Mouse (Mus musculus) v-Abl transformed pro-B cells (cell line): Measurements from ENCODE around the gene Pld5.
"Not testable (repeated sequence)": the region's sequence is repeated elsewhere in the genome, so short reads cannot be mapped to it uniquely, and the experiment has no call there.

Source experiments
- in situ Hi-C, 2 experiments: fragments of 400-800 bp; cut with MboI; formaldehyde crosslinking; loops; one replicate each; pipeline ENCODE4 v1.15.1; 2025; ENCODE audit not compliant: unreplicated experiment in 2 of 2

The Pld5 gene

GRCm38 (mm10) chr1:175979014-175979413, 296.1 kb downstream of the Pld5 start, which contains the start of gene Rbm8a2:
TSS of gene Rbm8a2 (minus strand) at chr1:175979114.
- in situ Hi-C loops, result not testable (repeated sequence)

DNA sequence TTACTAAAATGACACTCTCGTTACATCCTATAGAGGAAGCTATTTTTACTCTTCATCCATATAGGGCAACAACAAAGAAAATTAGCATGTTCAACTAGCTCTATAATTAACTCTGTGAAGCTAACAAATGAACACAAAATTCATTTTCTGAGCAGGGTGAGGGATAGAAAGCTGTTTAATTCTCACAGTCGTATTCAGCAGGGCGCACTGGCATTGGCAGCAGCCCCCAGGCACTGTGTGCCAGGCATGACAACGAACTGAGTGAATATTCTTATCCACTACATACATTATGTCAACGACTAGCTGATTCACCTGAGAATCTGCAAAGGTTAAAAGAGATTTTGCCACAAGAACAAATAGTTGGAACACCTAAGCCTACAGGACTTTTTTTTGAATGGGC, 304.4 kb downstream of the Pld5 start:
- in situ Hi-C loops, result no loop called here

GRCm38 (mm10) chr1:175967004-175967745, 307.9 kb downstream of the Pld5 start:
- in situ Hi-C loops, result no loop called here

DNA sequence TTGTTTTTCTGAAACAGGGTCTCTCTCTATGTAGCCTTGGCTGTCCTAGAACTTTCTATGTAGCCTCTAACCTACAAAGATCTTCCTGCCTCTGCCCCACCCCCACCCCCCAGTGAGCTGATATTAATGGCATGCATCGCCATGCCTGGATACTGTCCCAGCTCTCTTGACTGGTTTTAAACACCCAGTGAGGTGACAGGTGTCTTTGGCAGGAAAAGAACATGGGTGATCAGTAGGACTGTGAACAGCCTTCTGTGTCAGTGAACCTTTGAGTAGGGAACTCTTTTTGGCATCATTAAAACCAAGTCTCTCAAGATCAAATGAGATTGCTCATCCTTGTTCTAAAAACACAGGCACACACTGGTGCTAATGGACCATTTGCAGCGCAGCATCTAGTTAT, 313.3 kb downstream of the Pld5 start:
- in situ Hi-C loops, result no loop called here

- in situ Hi-C loops, result loop anchor here in 1 of 2 experiments (10.0 kb wide), 1 partner anchor 724 kb away; no protein-coding TSS in a partner anchor
Measured at GRCm38 (mm10) chr1:175950851-175951250, 324.3 kb downstream of the Pld5 start.

DNA sequence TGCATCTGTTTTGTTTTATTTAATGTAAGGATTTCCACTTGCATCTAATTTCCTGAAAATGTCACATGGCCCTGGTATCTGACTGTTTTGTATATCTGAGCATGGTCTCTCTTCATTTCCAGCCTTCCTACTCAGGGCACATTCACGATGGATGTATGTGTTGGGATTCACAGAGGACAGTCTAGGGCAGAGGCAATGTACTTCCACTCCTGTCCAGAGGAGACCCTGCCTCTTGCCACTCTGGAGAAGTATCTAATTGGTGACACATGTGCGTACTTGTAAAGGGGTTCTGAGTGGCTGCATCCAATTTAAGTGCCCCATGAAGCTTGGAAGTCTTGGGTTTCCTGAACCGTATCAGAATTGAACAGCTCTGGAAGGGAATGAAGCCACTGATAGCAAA, 324.7 kb downstream of the Pld5 start:
- in situ Hi-C loops, result loop anchor here in 1 of 2 experiments (10.0 kb wide), 1 partner anchor 724 kb away; no protein-coding TSS in a partner anchor

- in situ Hi-C loops, result loop anchor here (10.0 to 25.0 kb wide), 3 partner anchors 1240 to 1758 kb away; no protein-coding TSS in a partner anchor
Measured at GRCm38 (mm10) chr1:175946718-175947315, 328.3 kb downstream of the Pld5 start.

DNA sequence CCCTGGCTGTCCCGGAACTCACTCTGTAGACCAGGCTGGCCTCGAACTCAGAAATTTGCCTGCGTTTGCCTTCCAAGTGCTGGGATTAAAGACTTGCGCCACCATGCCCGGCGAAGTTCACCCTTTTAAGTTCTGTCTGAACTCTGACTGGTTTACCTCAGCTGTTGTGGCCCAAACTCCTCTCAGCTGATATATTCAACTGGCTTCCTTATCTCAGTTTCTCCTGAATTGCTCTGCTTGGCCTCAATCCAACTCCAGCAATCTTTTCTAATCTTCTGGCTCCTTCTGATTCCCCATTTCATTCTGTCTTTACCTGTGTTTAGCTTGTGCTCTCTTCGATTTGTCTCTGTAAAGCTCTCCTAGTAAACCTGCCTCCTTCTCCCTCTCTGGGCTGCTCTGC, 331.9 kb downstream of the Pld5 start:
- in situ Hi-C loops, result loop anchor here (5.0 to 25.0 kb wide), 5 partner anchors 759 to 1762 kb away; no protein-coding TSS in a partner anchor

- in situ Hi-C loops, result loop anchor here (5.0 to 25.0 kb wide), 4 partner anchors 766 to 1449 kb away; no protein-coding TSS in a partner anchor
Measured at GRCm38 (mm10) chr1:175938731-175939130, 336.4 kb downstream of the Pld5 start.

DNA sequence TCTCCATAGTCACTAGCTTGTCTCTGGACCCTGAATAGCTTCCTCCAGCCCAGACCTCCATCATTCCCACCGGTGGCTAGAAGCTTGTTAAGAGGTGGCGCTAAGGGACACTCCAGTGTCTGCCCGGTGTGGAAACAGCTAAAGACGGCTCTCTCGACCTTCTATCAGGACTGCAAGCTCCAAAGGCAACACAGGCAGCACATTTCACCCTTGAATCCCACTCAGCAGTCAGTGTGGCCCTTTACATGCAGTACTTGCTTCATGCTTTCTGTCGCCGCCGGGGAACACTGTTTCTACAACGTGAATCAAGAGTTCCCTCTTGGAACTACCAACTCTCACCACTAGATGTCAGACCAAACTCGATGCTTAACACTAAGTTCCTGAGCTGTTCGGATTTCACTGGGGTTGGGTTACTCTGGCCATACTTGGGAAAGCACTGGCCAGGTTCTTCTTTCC, 338.8 kb downstream of the Pld5 start:
- in situ Hi-C loops, result loop anchor here (5.0 to 25.0 kb wide), 4 partner anchors 768 to 1451 kb away; no protein-coding TSS in a partner anchor

GRCm38 (mm10) chr1:175931391-175931790, 343.7 kb downstream of the Pld5 start:
- in situ Hi-C loops, result loop anchor here (10.0 to 25.0 kb wide), 3 partner anchors 773 to 1456 kb away; no protein-coding TSS in a partner anchor

DNA sequence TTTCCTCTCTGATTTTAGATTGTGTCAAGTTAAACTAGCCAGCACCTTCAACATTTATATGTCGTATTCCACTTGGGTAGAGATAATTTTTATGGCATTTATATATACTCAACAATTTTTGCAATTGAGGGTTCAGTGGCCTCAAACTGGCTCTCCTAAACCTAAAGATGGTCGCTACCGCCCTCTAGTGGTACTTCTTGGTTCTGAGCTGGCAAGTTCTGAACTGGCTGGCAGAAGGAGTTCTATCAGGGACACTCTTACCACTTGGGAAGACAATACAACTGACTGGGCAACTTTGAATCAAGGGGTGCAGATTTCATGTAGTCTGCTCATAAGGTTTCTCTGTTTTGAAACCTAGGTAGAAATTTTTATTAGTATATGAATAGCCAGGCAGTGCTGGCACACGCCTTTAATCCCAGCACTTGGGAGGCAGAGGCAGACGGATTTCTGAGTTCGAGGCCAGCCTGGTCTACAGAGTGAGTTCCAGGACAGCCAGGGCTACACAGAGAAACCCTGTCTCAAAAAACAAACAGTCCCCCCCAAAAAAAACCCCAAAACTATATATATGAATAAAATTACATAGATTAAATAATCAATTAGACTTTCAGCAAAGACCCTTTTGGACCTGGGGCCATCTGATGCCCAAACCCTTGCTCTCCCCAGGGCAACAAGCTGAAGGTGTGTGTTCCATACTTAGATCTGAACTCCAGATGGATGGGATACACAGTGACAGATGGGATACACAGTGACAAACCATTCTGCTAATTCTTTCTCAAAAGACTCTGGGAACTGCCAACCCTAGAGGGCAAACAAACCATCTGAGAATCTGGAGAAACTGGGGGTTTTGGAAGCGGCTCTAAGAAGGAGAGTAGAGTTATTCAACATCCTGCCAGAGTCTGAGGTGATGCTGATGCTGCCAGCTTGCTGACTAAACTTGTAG, 351.0 kb downstream of the Pld5 start:
- in situ Hi-C loops, result loop anchor here (5.0 to 25.0 kb wide), 5 partner anchors 252 to 1327 kb away; partner anchors contain the start of genes Fh1 (in 1 of the 2) and Kmo (in 1 of the 2)

- in situ Hi-C loops, result loop anchor here (5.0 to 25.0 kb wide), 5 partner anchors 249 to 1324 kb away; partner anchors contain the start of genes Fh1 (in 1 of the 2) and Kmo (in 1 of the 2)
Measured at GRCm38 (mm10) chr1:175921091-175921490, 354.0 kb downstream of the Pld5 start.

DNA sequence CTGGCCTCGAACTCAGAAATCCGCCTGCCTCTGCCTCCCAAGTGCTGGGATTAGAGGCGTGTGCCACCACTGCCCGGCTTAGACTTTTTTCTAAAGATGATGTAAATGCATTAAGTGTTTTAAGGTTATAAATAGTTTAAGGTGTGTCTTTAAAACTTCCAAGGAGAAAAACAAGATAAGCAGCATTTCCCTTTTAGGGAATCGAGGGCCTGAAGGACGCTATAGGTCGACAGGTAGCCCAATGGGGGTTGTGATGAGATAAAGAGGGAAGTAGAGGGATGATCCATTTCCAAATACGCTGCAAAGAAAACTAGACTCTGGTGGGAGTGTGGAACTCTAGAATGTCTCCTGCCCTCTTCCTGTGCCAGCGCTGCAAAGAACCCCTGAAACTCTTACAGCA, 355.1 kb downstream of the Pld5 start, which contains the start of gene Gm38100:
TSS of gene Gm38100 (plus strand) at position 301 of the 400 bp plus-strand sequence.
- in situ Hi-C loops, result loop anchor here (5.0 to 25.0 kb wide), 5 partner anchors 248 to 1323 kb away; partner anchors contain the start of genes Fh1 (in 1 of the 2) and Kmo (in 1 of the 2)

DNA sequence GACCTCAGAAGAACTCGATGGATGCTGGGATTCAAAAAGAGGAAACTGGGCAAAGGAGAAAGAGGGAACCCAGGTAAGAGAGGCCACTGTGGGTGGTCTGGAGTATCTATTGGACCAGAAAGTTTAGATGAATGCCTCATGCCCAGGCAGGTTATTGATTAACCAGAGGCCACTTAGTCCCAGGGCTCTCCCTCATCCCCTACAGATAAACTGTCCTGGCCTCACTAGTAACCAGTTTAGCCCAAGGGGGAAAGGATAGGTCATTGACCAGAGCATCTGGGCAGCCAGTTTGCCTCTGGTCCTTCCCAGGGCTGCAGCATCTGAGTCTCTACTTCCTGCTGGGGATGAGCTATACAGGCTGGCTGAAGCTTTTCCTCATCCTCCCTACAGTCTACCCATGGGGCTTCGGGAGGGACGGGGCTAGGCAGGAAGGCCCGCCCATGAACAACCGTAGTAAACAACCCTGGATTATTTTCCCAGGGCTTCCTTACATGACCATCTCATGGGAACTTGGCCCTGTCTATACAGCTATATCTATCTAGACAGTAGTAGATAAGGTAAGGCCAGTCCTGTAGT, 361.3 kb downstream of the Pld5 start:
- in situ Hi-C loops, result loop anchor here in 1 of 2 experiments (10.0 to 25.0 kb wide), 2 partner anchors 289 to 852 kb away; partner anchors contain the start of genes Fh1 and Kmo
